Mouse (Mus musculus) CH12.LX (cell line): Measurements from ENCODE around the gene Hoxd13. TPM values are rescaled to one million over a fixed set of nuclear protein-coding genes. Genes with fewer than 3 reads are reported as not detected.
A peak's percentile ranks its signal among the peaks of the same experiment; 100 is the strongest.

Experiments
- DNase-seq: peaks from one replicate; pipeline ENCODE4 v3.0.0-alpha.2; 2013; ENCODE audit errors: extremely low read depth
- H3K27ac ChIP-seq: 2 replicates; pipeline ENCODE4 v1.5.1; 2012; ENCODE audit warnings: low read depth, mild to moderate bottlenecking, control low read depth, moderate library complexity; ENCODE audit not compliant: insufficient read depth
- H3K27me3 ChIP-seq: replicated peaks from 2 replicates; pipeline ENCODE3; 2012; ENCODE audit warnings: inconsistent platforms
- H3K36me3 ChIP-seq, 2 experiments: replicated peaks in 1 of 2; 2 replicates each; pipeline versions ENCODE3 to v1.6.1; 2012; ENCODE audit warnings: inconsistent platforms in 1 of 2, low read length in 1 of 2, mild to moderate bottlenecking in 1 of 2, mixed read lengths in 1 of 2, moderate library complexity in 1 of 2; ENCODE audit not compliant: control insufficient read depth in 1 of 2, insufficient read depth in 1 of 2
- H3K4me1 ChIP-seq, 2 experiments: 2 replicates each; pipeline ENCODE4 v1.6.1; 2012; ENCODE audit warnings: inconsistent platforms in 1 of 2, moderate library complexity in 1 of 2; ENCODE audit not compliant: insufficient read depth in 2 of 2, control insufficient read depth in 1 of 2
- H3K4me2 ChIP-seq: 2 replicates; pipeline ENCODE4 v1.6.1; 2012; ENCODE audit warnings: low read depth, mild to moderate bottlenecking, control low read depth; ENCODE audit not compliant: poor library complexity, insufficient read depth, severe bottlenecking
- H3K4me3 ChIP-seq, 3 experiments: fragments of 150-350 bp in 1 of 3; sonication (generic) in 1 of 3; replicated peaks in 1 of 3; 2 replicates each; pipeline versions ENCODE3 to v1.5.1; 2011 to 2012; ENCODE audit warnings: low read depth in 2 of 3, low read length in 2 of 3, mild to moderate bottlenecking in 2 of 3, moderate library complexity in 2 of 3, control low read depth in 1 of 3, improper control_type of control experiment in 1 of 3, inconsistent platforms in 1 of 3, mixed read lengths in 1 of 3; ENCODE audit not compliant: poor library complexity in 1 of 3
- H3K79me2 ChIP-seq: replicated peaks from 2 replicates; pipeline ENCODE4 v1.6.1; 2012; ENCODE audit warnings: mild to moderate bottlenecking, moderate library complexity; ENCODE audit not compliant: control insufficient read depth, poor library complexity, insufficient read depth, severe bottlenecking; ENCODE audit errors: extremely low read depth
- H3K9ac ChIP-seq: 2 replicates; pipeline ENCODE4 v1.6.1; 2012; ENCODE audit warnings: low read depth, mild to moderate bottlenecking, control low read depth, moderate library complexity; ENCODE audit not compliant: insufficient read depth
- H3K9me3 ChIP-seq: replicated peaks from 2 replicates; pipeline ENCODE3; 2012; ENCODE audit warnings: low read length, inconsistent platforms, mixed read lengths
- BHLHE40 ChIP-seq: IDR thresholded peaks from 2 replicates; pipeline ENCODE4 v1.6.1; 2011; ENCODE audit warnings: mild to moderate bottlenecking, low read depth, low read length, improper control_type of control experiment
- CHD1 ChIP-seq: IDR thresholded peaks from 2 replicates; pipeline ENCODE4 v1.6.1; 2012; ENCODE audit warnings: low read depth, low read length, improper control_type of control experiment, inconsistent platforms
- CHD2 ChIP-seq: IDR thresholded peaks from 2 replicates; pipeline ENCODE4 v1.6.1; 2011; ENCODE audit warnings: low read length, improper control_type of control experiment
- CTCF ChIP-seq, 2 experiments: IDR thresholded peaks in 1 of 2; conservative IDR thresholded peaks in 1 of 2; 2 replicates each; pipeline ENCODE4 v1.5.1; 2011 to 2012; ENCODE audit warnings: low read depth in 2 of 2, low read length in 2 of 2, improper control_type of control experiment in 1 of 2, inconsistent platforms in 1 of 2, mild to moderate bottlenecking in 1 of 2, moderate library complexity in 1 of 2
- EP300 ChIP-seq: IDR thresholded peaks from 2 replicates; pipeline ENCODE4 v1.6.1; 2011; ENCODE audit warnings: low read length, improper control_type of control experiment
- GABPA ChIP-seq: IDR thresholded peaks from 2 replicates; pipeline ENCODE4 v1.6.1; 2012; ENCODE audit warnings: low read depth, low read length, improper control_type of control experiment, inconsistent platforms; ENCODE audit not compliant: insufficient replicate concordance
- IRF4 ChIP-seq: IDR thresholded peaks from 2 replicates; pipeline ENCODE4 v1.6.1; 2014; ENCODE audit warnings: low read depth, mild to moderate bottlenecking, inconsistent platforms, low read length, improper control_type of control experiment
- JUN ChIP-seq: IDR thresholded peaks from 2 replicates; pipeline ENCODE4 v1.6.1; 2011; ENCODE audit warnings: low read depth, mild to moderate bottlenecking, low read length, improper control_type of control experiment, moderate library complexity; ENCODE audit not compliant: insufficient read depth
- MAX ChIP-seq: IDR thresholded peaks from 2 replicates; pipeline ENCODE4 v1.6.1; 2011; ENCODE audit warnings: low read length, improper control_type of control experiment
- MAZ ChIP-seq: IDR thresholded peaks from 2 replicates; pipeline ENCODE4 v1.6.1; 2012; ENCODE audit warnings: low read depth, mild to moderate bottlenecking, inconsistent platforms, low read length, improper control_type of control experiment, moderate library complexity
- NELFE ChIP-seq: IDR thresholded peaks from 2 replicates; pipeline ENCODE4 v1.6.1; 2011; ENCODE audit warnings: low read depth, low read length, improper control_type of control experiment
- NRF1 ChIP-seq: IDR thresholded peaks from 2 replicates; pipeline ENCODE4 v1.6.1; 2014; ENCODE audit warnings: low read depth, mild to moderate bottlenecking, inconsistent platforms, low read length, improper control_type of control experiment, moderate library complexity
- PAX5 ChIP-seq: IDR thresholded peaks from 2 replicates; pipeline ENCODE4 v1.6.1; 2012; ENCODE audit warnings: low read length, inconsistent platforms, mixed read lengths
- RAD21 ChIP-seq: IDR thresholded peaks from 2 replicates; pipeline ENCODE4 v1.6.1; 2011; ENCODE audit warnings: low read depth, mild to moderate bottlenecking, low read length, improper control_type of control experiment, moderate library complexity
- SMC3 ChIP-seq: IDR thresholded peaks from 2 replicates; pipeline ENCODE4 v1.6.1; 2011; ENCODE audit warnings: low read depth, low read length, improper control_type of control experiment
- TCF12 ChIP-seq: IDR thresholded peaks from 2 replicates; pipeline ENCODE4 v1.6.1; 2014; ENCODE audit warnings: low read depth, mild to moderate bottlenecking, inconsistent platforms, low read length, improper control_type of control experiment
- UBTF ChIP-seq: IDR thresholded peaks from 2 replicates; pipeline ENCODE4 v1.6.1; 2012; ENCODE audit warnings: low read depth, mild to moderate bottlenecking, inconsistent platforms, low read length, improper control_type of control experiment, moderate library complexity
- USF2 ChIP-seq: conservative IDR thresholded peaks from 2 replicates; pipeline ENCODE4 v1.6.1; 2011; ENCODE audit warnings: low read depth, low read length, improper control_type of control experiment
- ZC3H11A ChIP-seq: IDR thresholded peaks from 2 replicates; pipeline ENCODE4 v1.6.1; 2012; ENCODE audit warnings: low read depth, mild to moderate bottlenecking, inconsistent platforms, low read length, improper control_type of control experiment
- ZKSCAN1 ChIP-seq: IDR thresholded peaks from 2 replicates; pipeline ENCODE4 v1.6.1; 2012; ENCODE audit warnings: low read depth, inconsistent platforms, low read length, improper control_type of control experiment, borderline replicate concordance
- ZMIZ1 ChIP-seq: IDR thresholded peaks from 2 replicates; pipeline ENCODE4 v1.6.1; 2012; ENCODE audit warnings: low read depth, mild to moderate bottlenecking, inconsistent platforms, low read length, improper control_type of control experiment
- dilution Hi-C: fragments of 300-500 bp; cut with MboI; formaldehyde crosslinking; loops from 2 replicates; pipeline ENCODE4 v1.14.3; 2020; ENCODE audit warnings: low sequenced_read_pairs; ENCODE audit not compliant: extremely low pct_unique_long_range_greater_than_20kb, extremely low pct_ligation_motif_present
- in situ Hi-C: fragments of 300-500 bp; cut with MboI; formaldehyde crosslinking; loops from 3 replicates; pipeline ENCODE4 v1.14.3; 2019; ENCODE audit warnings: low sequenced_read_pairs, low pct_ligation_motif_present, low pct_unique_long_range_greater_than_20kb, mixed read lengths
- polyA plus RNA-seq: library from polyadenylated mRNA; unstranded; fragments of >175 nt; gene quantifications from 2 replicates; pipeline ENCODE4 v1.2.1, GENCODE M21; 2012; ENCODE audit warnings: low read depth; ENCODE audit not compliant: insufficient read length
- total RNA-seq, 2 experiments: library from RNA; depleted of rRNA; stranded (reverse); fragments of 300-350 nt in 1 of 2; fragments of >200 nt in 1 of 2; gene quantifications; 2 replicates each; pipeline ENCODE4 v1.2.3; 2012 to 2014

Gene Hoxd13
- total and polyA plus RNA-seq, 3 experiments, result not detected

- Histone ChIP-seq H3K27me3 (no peaks in the 10 kb centered on the region), H3K9ac (peak overlapping the region; percentile 43), H3K4me2 (peak overlapping the region; percentile 98), H3K27ac (no peak overlapping the region), H3K4me3 (peak overlapping the region in 2 of 3 experiments; percentile 36 to 41), H3K9me3 (peaks cover 9% of the 10 kb centered on the region), H3K36me3 (no peaks in the 10 kb centered on the region), H3K79me2 (no peaks in the 10 kb centered on the region), H3K4me1 (0 out of 4 replicates have a peak, but pooled peaks cover 0 to 5% of the 10 kb centered on the region in 2 experiments)
- in situ Hi-C loops (loop anchor here (25.0 kb wide), 1 partner anchor 1085 kb away; the partner anchor contains the start of gene Chrna1), dilution Hi-C loops (no loop called here)
- peak; percentile 45 for DNase-seq
- peak; percentile 43; the same call in 1 of the 2 replicates for TF ChIP-seq IRF4
- peak; percentile 34; the same call in 1 of the 2 replicates for TF ChIP-seq NELFE
- TF ChIP-seq SMC3, result peak; percentile 72
- TF ChIP-seq CHD1, result no peak
- no peak for TF ChIP-seq GABPA
- TF ChIP-seq TCF12, result no peak
- peak; percentile 38; the same call in 1 of the 2 replicates for TF ChIP-seq BHLHE40
- no peak for TF ChIP-seq CHD2
- TF ChIP-seq CTCF (conservative IDR thresholded peaks at IDR 0.05 in 1 of 2, IDR thresholded peaks at IDR 0.05 in 1 of 2; ENCODE audit: low read depth in 2 of 2, low read length in 2 of 2), result peak in 1 of 2 experiments; percentile 78; a peak in 2 of 4 replicates
- TF ChIP-seq MAZ, result peak; percentile 59; the same call in 1 of the 2 replicates
- peak; percentile 73 for TF ChIP-seq RAD21
Observed at GRCm38 (mm10) chr2:74672481-74673362, 4.6 kb downstream of the Hoxd13 start.

GRCm38 (mm10) chr2:74673835-74674425 lies 5.8 kb downstream of the Hoxd13 start:
- H3K27me3 ChIP-seq, result no peaks in the 10 kb centered on the region
- in situ Hi-C loops, result loop anchor here (25.0 kb wide), 1 partner anchor 1087 kb away; the partner anchor contains the start of gene Chrna1

More at GRCm38 (mm10) chr2:74673835-74674425, 5.8 kb downstream of the Hoxd13 start:
- 0 out of 4 replicates have a peak, but pooled peaks cover 0 to 5% of the 10 kb centered on the region in 2 experiments for H3K4me1 ChIP-seq
- H3K4me3 ChIP-seq, result no peak overlapping the region
- H3K9me3 ChIP-seq, result no peaks in the 10 kb centered on the region
- TF ChIP-seq PAX5 (no peak), USF2 (no peak), EP300 (no peak), NELFE (no peak), BHLHE40 (no peak), JUN (no peak), ZKSCAN1 (no peak), UBTF (no peak), MAX (no peak), ZC3H11A (no peak), CHD1 (no peak), GABPA (no peak), RAD21 (no peak), NRF1 (no peak), ZMIZ1 (no peak)
- TF ChIP-seq, all 38 proteins: peak for 0
- DNase-seq, result no peak
- H3K27ac ChIP-seq, result no peak overlapping the region
- H3K4me2 ChIP-seq, result no peak overlapping the region
- H3K79me2 ChIP-seq, result no peaks in the 10 kb centered on the region
- dilution Hi-C loops, result no loop called here
- H3K36me3 ChIP-seq, result no peaks in the 10 kb centered on the region
- no peak overlapping the region for H3K9ac ChIP-seq
